9 mouse cellular contexts compared by ENCODE assay signal in genomic region chr7:120934716-120935115, GRCm38 (mm10). TPM values are rescaled to one million over a fixed set of nuclear protein-coding genes. Genes with fewer than 3 reads are reported as not detected.
DNase-seq lines count a peak whose midpoint lies in the region; ATAC-seq and TF ChIP-seq lines count a peak whose summit lies in the region.
"Had no signal": no experiment of that assay in that cellular context is flagged by ENCODE, and none has a peak within 500 bp of the region (broad histone marks: within the 10 kb centered on the region; RNA-seq: fewer than 3 reads in every experiment).

No protein-coding gene starts in this region.

- no peak overlapping the region for H3K27ac ChIP-seq in embryonic facial prominence, embryonic 10.5 days (replicated peaks)
- no peak overlapping the region for H3K27ac ChIP-seq in intestine, postnatal 0 days (ENCODE audit: low read depth, low read length)
- H3K27ac ChIP-seq in liver, embryonic 14.5 days: no peak overlapping the region
- H3K27ac ChIP-seq: limb, embryonic 13.5 days had no signal

- no peaks in the 10 kb centered on the region for H3K4me1 ChIP-seq in embryonic facial prominence, embryonic 10.5 days
- H3K4me1 ChIP-seq in intestine, postnatal 0 days (replicated peaks; ENCODE audit: control insufficient read depth, insufficient read depth, low read length): no peaks in the 10 kb centered on the region
- H3K4me1 ChIP-seq in liver, embryonic 14.5 days (replicated peaks; ENCODE audit: control insufficient read depth in 2 of 2, insufficient read depth in 2 of 2, low read length in 1 of 2): peaks cover 2 to 8% of the 10 kb centered on the region in 2 experiments; a peak in 1 of 4 replicates
- H3K4me1 ChIP-seq: limb, embryonic 13.5 days had no signal

- no peaks in the 10 kb centered on the region for H3K9me3 ChIP-seq in embryonic facial prominence, embryonic 10.5 days
- H3K9me3 ChIP-seq in intestine, postnatal 0 days (ENCODE audit: control insufficient read depth): no peaks in the 10 kb centered on the region
- H3K9me3 ChIP-seq in liver, embryonic 14.5 days (ENCODE audit: control insufficient read depth, low read length): no peaks in the 10 kb centered on the region
- H3K9me3 ChIP-seq: limb, embryonic 13.5 days had no signal

- H3K9ac ChIP-seq in intestine, postnatal 0 days (ENCODE audit: low read depth, low read length): no peak overlapping the region
- no peak overlapping the region for H3K9ac ChIP-seq in liver, embryonic 14.5 days (replicated peaks)
- H3K9ac ChIP-seq: limb, embryonic 13.5 days had no signal

- ATAC-seq in intestine, postnatal 0 days: no peak
- peak; percentile 44; the same call in 1 of the 2 replicates for ATAC-seq in liver, embryonic 14.5 days (ENCODE audit: insufficient read depth)

- H3K4me2 ChIP-seq in intestine, postnatal 0 days (replicated peaks; ENCODE audit: low read depth): no peak overlapping the region
- no peak overlapping the region for H3K4me2 ChIP-seq in liver, embryonic 14.5 days (ENCODE audit: low read depth)
- H3K4me2 ChIP-seq: limb, embryonic 13.5 days had no signal

- DNase-seq in adrenal gland, adult (ENCODE audit: inconsistent age in 2 of 2, low spot score in 1 of 2): peak; percentile 60 to 85
- no peak for DNase-seq in adrenal gland, adult 8-10 months
- DNase-seq in right cerebral cortex, adult 2 months (ENCODE audit: low spot score in 2 of 2): peak; percentile 50 to 68
- DNase-seq in right cerebral cortex, postnatal 4 days: no peak
- DNase-seq in embryonic facial prominence, embryonic 10.5 days (ENCODE audit: low spot score): peak; percentile 57
- DNase-seq in liver, embryonic 14.5 days (ENCODE audit: low read depth in 3 of 3, low spot score in 3 of 3): peak; percentile 56 to 62 (median 57)
- DNase-seq in retina, postnatal 7 days (ENCODE audit: low read depth, low spot score): peak; percentile 70

- no peaks in the 10 kb centered on the region for H3K27me3 ChIP-seq in embryonic facial prominence, embryonic 10.5 days (replicated peaks; ENCODE audit: low read depth, poor library complexity, severe bottlenecking)
- H3K27me3 ChIP-seq in intestine, postnatal 0 days (replicated peaks; ENCODE audit: control insufficient read depth, insufficient read depth, low read length): no peaks in the 10 kb centered on the region
- no peaks in the 10 kb centered on the region for H3K27me3 ChIP-seq in liver, embryonic 14.5 days (ENCODE audit: control insufficient read depth, insufficient read depth, low read length)
- H3K27me3 ChIP-seq: limb, embryonic 13.5 days had no signal

- WGBS in embryonic facial prominence, embryonic 10.5 days: 47% methylated on average over 5 of the region's 5 CpGs
- 21% methylated on average over 5 of the region's 5 CpGs for WGBS in intestine, postnatal 0 days
- 36% methylated on average over 5 of the region's 5 CpGs for WGBS in liver, embryonic 14.5 days (ENCODE audit: insufficient replicate concordance)

- TF ChIP-seq EP300 in liver, embryonic 14.5 days (IDR thresholded peaks at IDR 0.05; ENCODE audit: low read depth): no peak

- H3K36me3 ChIP-seq in embryonic facial prominence, embryonic 10.5 days (replicated peaks): peaks cover 100% of the 10 kb centered on the region
- H3K36me3 ChIP-seq in intestine, postnatal 0 days (ENCODE audit: control insufficient read depth, insufficient read depth): peaks cover 89% of the 10 kb centered on the region
- peaks cover 34% of the 10 kb centered on the region for H3K36me3 ChIP-seq in liver, embryonic 14.5 days (replicated peaks; ENCODE audit: control insufficient read depth, insufficient read depth, low read depth)

- no peak overlapping the region for H3K4me3 ChIP-seq in embryonic facial prominence, embryonic 10.5 days
- no peak overlapping the region for H3K4me3 ChIP-seq in intestine, postnatal 0 days (ENCODE audit: low read depth, low read length)
- H3K4me3 ChIP-seq in liver, embryonic 14.5 days (ENCODE audit: insufficient read depth in 1 of 2, low read depth in 2 of 2, low read length in 2 of 2): no peak overlapping the region
- H3K4me3 ChIP-seq: limb, embryonic 13.5 days had no signal

- TF ChIP-seq CTCF in intestine, postnatal 0 days (IDR thresholded peaks at IDR 0.05; ENCODE audit: low read depth): peak; percentile 90
- peak; percentile 94 for TF ChIP-seq CTCF in liver, embryonic 14.5 days (IDR thresholded peaks at IDR 0.05; ENCODE audit: low read depth)

RNA-seq across cellular contexts. Expression of gene Polr3e, which starts 17.2 kb away (rescaled TPM):
- 10 to 100 TPM; 23.6 to 34.6 (median 27.7) TPM for total RNA-seq in adrenal gland, adult 8-10 months (2022)
- 42.9 and 44.8 TPM in 2 replicates for polyA plus RNA-seq in embryonic facial prominence, embryonic 10.5 days (2016; fragmentation: Nextera tagmentation; extraction: Ambion mirVana)
- 18.3 and 19.6 TPM in 2 replicates for polyA plus RNA-seq in intestine, postnatal 0 days (2015; fragmentation: Nextera tagmentation; extraction: Ambion mirVana)
- polyA plus RNA-seq in liver, embryonic 14.5 days (2012; rRNA removed): 5.8 and 9.2 TPM in 2 replicates
- polyA plus RNA-seq in liver, embryonic 14.5 days (2014; fragmentation: Nextera tagmentation; extraction: Ambion mirVana): 6.6 and 7.1 TPM in 2 replicates

RNA-seq across cellular contexts. Expression of gene Cdr2, which starts 47.4 kb away (rescaled TPM):
- total RNA-seq in adrenal gland, adult 8-10 months (2022): 10 to 100 TPM in 1 of 4 experiments, 1 to 10 TPM in 3; 4.9 to 13.0 (median 7.0) TPM
- 11.5 and 14.5 TPM in 2 replicates for polyA plus RNA-seq in embryonic facial prominence, embryonic 10.5 days (2016; fragmentation: Nextera tagmentation; extraction: Ambion mirVana)
- 119 and 124 TPM in 2 replicates for polyA plus RNA-seq in intestine, postnatal 0 days (2015; fragmentation: Nextera tagmentation; extraction: Ambion mirVana)
- polyA plus RNA-seq in liver, embryonic 14.5 days (2012; rRNA removed): 67.9 and 100 TPM in 2 replicates
- polyA plus RNA-seq in liver, embryonic 14.5 days (2014; fragmentation: Nextera tagmentation; extraction: Ambion mirVana): 56.3 and 59.8 TPM in 2 replicates

RNA-seq across cellular contexts. Expression of gene Mfsd13b, which starts 47.6 kb away (rescaled TPM):
- under 1 TPM in 2 of 4 experiments, not detected in 2; 0.15 to 0.49 TPM for total RNA-seq in adrenal gland, adult 8-10 months (2022)
- 0.40 and 0.62 TPM in 2 replicates for polyA plus RNA-seq in embryonic facial prominence, embryonic 10.5 days (2016; fragmentation: Nextera tagmentation; extraction: Ambion mirVana)
- polyA plus RNA-seq in intestine, postnatal 0 days (2015; fragmentation: Nextera tagmentation; extraction: Ambion mirVana): 1.4 and 1.5 TPM in 2 replicates
- polyA plus RNA-seq in liver, embryonic 14.5 days (2012; rRNA removed): 0.04 and 0.06 TPM in 2 replicates
- polyA plus RNA-seq in liver, embryonic 14.5 days (2014; fragmentation: Nextera tagmentation; extraction: Ambion mirVana): not detected in 2 replicates

Comparison
In these comparisons a context has a peak if more than half of its experiments do, and no peak if none do; other contexts are left out.
1. DNase-seq: peak in adrenal gland, adult (2 of 2), right cerebral cortex, adult 2 months (2 of 2), embryonic facial prominence, embryonic 10.5 days (single experiment), liver, embryonic 14.5 days (3 of 3) and retina, postnatal 7 days (single experiment); none in adrenal gland, adult 8-10 months (single experiment) and right cerebral cortex, postnatal 4 days (single experiment).